Mouse (Mus musculus): ENCODE measurements at regions not wholly inside any gene's neighbourhood (a gene's known extent, or its start where the extent isn't known, plus 50 kb on each side); places are given as distances from the start of the nearest gene placed in this dataset.
A peak's percentile ranks its signal among the peaks of the same experiment; 100 is the strongest.

DNA sequence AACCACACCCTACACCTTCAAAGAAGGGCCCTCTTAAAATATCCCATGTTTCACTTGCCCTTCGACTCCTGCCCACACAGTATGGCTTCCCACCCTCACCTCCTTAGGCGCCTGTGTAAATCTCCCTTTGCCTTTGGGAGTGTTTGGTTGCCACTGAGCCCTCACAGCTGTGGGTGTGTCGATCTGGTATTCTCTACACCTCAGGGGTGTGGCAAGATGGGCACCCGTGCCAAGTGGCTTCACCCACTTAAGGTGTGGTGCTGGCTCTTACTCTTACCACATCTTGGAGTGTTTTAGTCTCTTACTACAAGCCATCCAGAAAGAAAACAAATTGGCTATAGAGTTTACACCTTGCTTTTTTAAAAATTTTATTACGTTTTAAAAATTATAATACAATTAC lies 205.3 kb upstream of the Prdm1 start:
- no peak for DNase-seq (ENCODE audit: low read depth, low spot score)

GRCm38 (mm10) chr10:44730721-44731120 lies 202.4 kb upstream of the Prdm1 start:
- DNase-seq (ENCODE audit: low read depth, low spot score) = no peak

GRCm38 (mm10) chr10:44728963-44729362 lies 200.7 kb upstream of the Prdm1 start:
- no peak for DNase-seq (ENCODE audit: low read depth, low spot score)

DNA sequence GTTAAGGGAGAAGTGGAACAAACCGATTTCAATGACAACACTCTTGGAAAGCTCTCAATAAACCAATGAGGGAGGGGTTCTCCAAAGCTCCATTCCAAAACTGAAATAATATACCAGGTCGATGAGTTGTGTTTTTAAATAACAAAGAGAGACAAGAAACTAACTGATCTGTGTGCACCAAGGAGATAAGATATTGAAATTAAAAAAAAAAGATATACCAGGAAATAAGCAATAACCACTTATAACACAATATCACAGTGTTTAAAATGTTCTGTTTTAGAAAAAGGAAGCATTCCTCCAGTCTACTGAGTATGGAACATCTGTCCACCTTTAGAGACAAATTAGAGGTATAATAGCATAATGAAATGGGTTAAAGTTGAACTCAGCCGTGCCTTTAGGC lies 196.3 kb upstream of the Prdm1 start:
- DNase-seq (ENCODE audit: low read depth, low spot score) = no peak

- no peak for DNase-seq (ENCODE audit: low read depth, low spot score)
These were observed 195.5 kb upstream of the Prdm1 start for GRCm38 (mm10) chr10:44723845-44724244.

GRCm38 (mm10) chr10:44723321-44723720 lies 195.0 kb upstream of the Prdm1 start:
- no peak for DNase-seq (ENCODE audit: low read depth, low spot score)

- DNase-seq (ENCODE audit: low read depth, low spot score) = peak; percentile 64
These were observed 193.4 kb upstream of the Prdm1 start for GRCm38 (mm10) chr10:44721670-44722069.

- DNase-seq (ENCODE audit: low read depth, low spot score) = peak; percentile 74
These were observed 188.3 kb upstream of the Prdm1 start for GRCm38 (mm10) chr10:44716612-44717011.

DNA sequence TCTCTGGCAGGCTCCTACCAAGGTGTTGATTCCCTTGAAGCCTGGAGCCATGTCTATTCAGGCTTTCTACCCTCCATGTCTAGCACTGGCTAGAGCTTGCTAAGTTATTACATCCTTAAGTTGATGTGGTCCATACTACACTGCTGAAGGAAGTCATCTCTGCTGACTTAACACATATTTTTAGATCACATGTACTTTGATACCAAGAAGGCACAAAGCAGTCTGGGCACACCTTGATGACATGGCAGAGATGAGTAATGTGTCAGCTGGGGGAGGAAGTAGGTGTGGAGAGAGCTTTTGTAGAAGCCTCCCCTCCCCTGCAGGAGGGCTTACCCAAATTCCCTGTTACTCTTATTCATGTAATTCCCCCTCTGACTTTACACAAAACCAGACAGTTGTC lies 187.6 kb upstream of the Prdm1 start:
- DNase-seq (ENCODE audit: low read depth, low spot score) = no peak

- no peak for DNase-seq (ENCODE audit: low read depth, low spot score)
These were observed 180.5 kb upstream of the Prdm1 start for GRCm38 (mm10) chr10:44708830-44709229.

GRCm38 (mm10) chr10:44704143-44704542 lies 175.8 kb upstream of the Prdm1 start:
- DNase-seq (ENCODE audit: low read depth, low spot score) = no peak

- DNase-seq (ENCODE audit: low read depth, low spot score) = no peak
These were observed 173.8 kb upstream of the Prdm1 start for GRCm38 (mm10) chr10:44702108-44702507.

DNA sequence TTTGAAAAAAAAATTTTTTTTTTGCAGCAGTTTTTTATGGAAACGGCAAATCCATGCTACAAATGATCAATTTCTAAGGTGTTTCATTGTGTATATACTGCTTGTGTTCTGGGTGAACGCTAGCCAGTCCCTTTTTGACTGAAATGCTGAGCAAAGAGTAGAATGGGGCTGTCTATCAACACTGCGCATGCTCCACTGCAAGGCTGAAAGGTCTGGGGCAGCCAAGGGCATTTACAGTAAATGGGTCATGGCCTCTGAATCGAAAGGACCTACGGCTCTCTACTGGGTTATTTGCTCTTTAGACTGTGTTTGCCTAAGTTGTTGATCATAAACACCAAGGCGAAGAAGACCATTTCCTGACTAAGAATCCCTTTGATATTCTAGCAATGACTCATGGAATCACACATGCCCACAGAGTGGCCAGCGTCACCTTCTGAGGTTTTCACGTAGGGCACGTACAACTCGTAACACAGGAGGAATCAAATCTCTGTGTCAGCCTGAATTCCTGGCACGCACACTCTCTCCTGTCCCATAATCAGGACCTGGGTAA lies 171.8 kb upstream of the Prdm1 start:
- peak; percentile 33 for DNase-seq (ENCODE audit: low read depth, low spot score)

DNA sequence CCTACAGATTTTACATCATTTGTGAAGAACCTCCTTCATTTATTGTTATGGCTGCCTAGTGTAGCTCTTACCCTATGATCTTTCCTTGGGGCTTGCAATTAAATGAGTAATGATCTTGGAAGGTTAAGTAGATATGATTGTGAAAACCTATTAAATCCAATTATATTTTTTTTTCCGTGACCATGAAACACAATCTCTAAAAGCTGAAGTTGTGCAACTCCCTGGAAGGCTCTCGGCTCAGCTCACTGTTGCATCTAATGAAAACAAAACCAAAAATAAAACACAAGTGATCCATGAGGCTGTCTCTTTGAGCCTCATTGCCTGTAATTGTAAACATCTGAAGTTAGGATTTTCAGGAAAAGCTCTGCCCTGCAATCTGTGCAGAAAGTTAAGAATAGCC lies 169.7 kb upstream of the Prdm1 start:
- DNase-seq (ENCODE audit: low read depth, low spot score) = no peak

DNA sequence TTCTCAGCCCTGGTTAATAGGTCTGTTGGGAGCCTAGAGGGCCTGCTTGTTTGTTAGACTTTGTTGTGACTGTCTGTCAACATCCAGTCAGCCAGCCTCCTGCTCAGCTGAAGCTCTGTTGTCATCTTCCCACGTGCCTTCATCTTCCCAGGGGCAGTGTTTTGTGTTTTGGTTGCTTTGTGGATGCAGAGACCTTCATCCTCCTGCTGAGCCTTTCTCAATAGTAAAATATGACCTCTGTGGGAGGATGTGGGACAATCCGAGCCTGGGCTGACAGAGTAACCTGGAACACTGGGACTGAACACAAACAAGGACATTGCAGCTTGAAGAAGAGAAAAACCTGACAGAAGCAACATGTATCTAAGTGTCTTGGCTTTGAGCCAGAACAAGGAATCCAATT lies 168.7 kb upstream of the Prdm1 start:
- no peak for DNase-seq (ENCODE audit: low read depth, low spot score)

DNA sequence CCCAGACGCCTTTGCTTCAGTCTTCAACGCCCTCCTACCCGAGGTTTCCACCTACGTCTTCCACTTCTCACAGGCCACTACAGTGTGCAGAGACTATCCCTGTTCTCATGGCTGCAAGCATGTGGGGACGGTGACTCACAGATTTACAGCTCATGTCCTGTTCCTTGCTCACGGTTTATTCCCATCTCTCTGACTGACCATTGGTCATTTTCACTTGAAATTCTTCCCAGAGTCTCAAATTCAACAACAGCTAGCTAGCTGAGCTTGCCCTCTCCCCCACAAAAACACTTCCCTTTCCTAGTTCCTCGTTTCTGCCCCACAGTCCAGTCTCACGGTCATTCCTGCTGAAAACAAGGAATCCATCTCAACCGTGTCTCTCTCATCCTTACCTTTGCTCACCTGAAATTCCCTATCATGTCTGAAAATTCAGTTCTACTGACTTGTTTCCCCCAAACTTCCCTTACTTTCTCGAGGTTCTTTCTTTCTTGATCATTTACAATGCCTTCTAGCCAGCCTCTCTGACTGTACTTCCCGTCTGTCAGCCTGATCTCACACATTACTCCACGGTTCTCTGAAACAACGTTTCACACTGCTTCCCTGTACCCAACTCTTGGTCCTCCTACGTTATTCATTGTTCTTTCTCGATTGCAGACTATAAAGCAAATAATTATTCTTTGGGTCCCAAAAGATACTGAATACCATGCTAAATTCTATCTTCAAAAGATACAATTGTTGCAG lies 163.5 kb upstream of the Prdm1 start:
- DNase-seq (ENCODE audit: low read depth, low spot score) = no peak

- no peak for DNase-seq (ENCODE audit: low read depth, low spot score)
These were observed 160.3 kb upstream of the Prdm1 start for GRCm38 (mm10) chr10:44688555-44688954.

DNA sequence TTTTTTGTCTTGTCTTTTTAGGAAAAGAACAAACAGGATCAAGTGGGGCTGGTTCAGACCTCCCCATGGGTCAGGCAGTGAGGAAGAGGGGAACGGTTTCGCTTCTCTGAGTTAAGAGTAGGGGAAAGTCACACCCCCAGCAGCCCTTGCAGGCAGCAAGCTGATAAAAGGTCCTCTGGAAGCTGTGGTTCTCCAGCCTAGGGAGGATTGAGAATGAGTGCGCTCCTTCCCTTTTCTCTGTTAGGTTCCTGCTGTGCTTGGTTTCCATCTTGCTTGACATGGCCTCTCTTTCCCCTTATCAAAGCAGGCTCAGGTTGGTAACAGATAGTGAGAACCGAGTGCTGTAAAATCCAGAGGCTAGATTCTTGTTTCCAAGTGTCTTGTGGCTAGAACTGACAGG lies 157.8 kb upstream of the Prdm1 start:
- DNase-seq (ENCODE audit: low read depth, low spot score) = peak; percentile 12

DNA sequence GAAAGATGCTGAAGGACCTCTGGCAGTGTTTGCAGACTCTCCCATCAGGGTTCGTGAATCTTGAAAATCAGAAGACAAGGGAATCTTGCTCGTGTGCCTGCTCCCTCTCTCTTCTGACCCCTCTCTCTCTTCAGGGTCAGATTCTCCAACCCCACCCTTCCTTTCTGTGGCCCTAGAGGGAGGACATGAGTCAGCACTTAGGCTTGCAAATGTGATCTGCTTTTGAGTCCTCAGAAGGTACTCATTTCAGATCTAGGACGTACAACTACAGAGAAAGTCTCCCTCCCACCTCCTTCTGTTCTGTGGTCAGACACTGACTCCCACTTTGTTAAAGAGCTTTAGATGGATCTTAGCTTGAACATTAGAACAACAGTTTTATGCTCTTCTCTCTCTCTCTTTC lies 156.9 kb upstream of the Prdm1 start:
- peak; percentile 71 for DNase-seq (ENCODE audit: low read depth, low spot score)

GRCm38 (mm10) chr10:44676506-44676905 lies 148.2 kb upstream of the Prdm1 start:
- DNase-seq (ENCODE audit: low read depth, low spot score) = no peak

DNA sequence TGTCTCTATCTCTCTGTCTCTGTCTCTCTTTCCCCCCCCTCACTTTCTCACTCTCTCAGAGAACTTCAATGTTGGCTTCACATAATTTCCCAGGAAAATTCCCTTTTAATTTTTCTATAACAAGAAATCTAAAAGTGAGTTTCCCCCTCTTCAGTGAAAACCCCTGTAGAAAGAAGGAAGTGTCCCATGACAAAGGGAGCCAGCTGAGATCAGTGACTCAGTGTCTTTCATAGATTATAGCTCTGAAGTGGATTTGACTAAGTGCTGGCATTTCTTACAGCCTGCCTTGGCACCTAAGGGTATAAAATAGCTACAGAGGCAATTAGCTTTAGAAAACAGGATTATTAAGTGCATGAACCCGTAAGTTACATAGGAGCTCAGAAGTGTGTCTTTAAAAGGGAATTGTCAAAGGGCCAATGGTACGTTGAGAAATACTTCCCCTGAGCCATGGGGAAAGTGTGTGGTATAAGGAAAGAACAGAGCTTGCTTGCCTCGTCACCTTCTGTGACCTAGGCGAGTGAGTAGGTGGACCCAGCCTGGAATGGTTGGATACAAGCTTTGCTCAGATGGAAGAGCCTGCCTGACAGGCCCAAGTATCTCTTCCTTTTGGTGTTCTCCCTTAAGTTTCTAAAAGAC lies 137.3 kb upstream of the Prdm1 start:
- DNase-seq (ENCODE audit: low read depth, low spot score) = no peak

DNA sequence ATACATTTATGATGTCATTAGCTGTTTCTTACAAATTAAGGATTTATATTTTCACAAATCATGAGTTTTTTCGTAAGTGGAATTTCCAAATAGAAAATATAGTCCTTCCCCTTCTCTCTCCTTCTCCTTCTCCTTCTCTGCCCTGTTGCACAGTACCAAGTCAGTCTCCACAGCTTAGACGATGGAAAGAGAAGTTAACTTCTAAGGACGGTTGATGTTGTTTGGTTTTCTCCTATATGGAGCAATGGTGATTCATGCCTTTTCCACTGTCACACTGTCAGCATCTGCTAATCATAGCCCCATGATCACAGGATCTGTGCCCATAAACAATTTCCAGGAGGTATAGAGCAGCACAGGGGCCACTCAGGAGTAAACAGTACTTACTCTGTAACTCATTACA lies 131.2 kb upstream of the Prdm1 start:
- no peak for DNase-seq (ENCODE audit: low read depth, low spot score)

DNA sequence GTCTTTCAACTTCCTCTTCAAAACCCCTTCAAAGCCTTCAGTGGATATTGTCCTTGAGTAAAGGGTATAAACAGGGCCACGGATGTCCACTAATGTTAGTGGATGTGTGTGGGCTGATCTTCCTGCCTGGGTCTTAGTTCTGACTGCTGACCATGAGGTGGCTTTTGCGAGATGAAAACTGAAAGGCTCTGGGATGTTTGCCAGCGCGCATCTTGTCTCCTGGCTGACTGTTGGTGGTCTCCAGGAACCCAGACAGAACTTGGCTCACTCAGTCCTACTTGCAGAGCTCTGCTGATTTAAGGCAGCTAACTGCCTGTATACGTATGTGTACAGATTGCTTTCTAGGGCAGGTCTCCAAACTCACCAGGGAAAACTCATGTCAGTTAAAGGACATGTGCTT lies 125.5 kb upstream of the Prdm1 start:
- no peak for DNase-seq (ENCODE audit: low read depth, low spot score)
